Mouse (Mus musculus): ENCODE results near the gene Atp6v1e2. TPM values are rescaled to one million over a fixed set of nuclear protein-coding genes. Genes with fewer than 3 reads are reported as not detected.

The Atp6v1e2 gene
- not detected in 2 replicates for total RNA-seq (2023)

GRCm38 (mm10) chr17:86947840-86948796 lies at the start of gene Atp6v1e2:
Gene Atp6v1e2 (minus strand): TSS chr17:86947897.

GRCm38 (mm10) chr17:86962894-86963585 lies 15.3 kb upstream of the Atp6v1e2 start, which contains the start of gene Rhoq:
Gene Rhoq (plus strand): TSS chr17:86963082.

GRCm38 (mm10) chr17:86917048-86917447 lies 30.6 kb downstream of the Atp6v1e2 start, which contains the start of gene Tmem247:
Gene Tmem247 (plus strand): TSS chr17:86917348.

Other genes starting within 250 kb of the Atp6v1e2 start
- 0.47 and 0.50 TPM in 2 replicates for gene Epas1, start 194.2 kb downstream of the Atp6v1e2 start, total RNA-seq (2023)
- gene Tmem247, start 30.5 kb downstream of the Atp6v1e2 start, total RNA-seq (2023), result not detected in 2 replicates
- gene Rhoq, start 15.2 kb upstream of the Atp6v1e2 start, total RNA-seq (2023), result 6.3 and 8.4 TPM in 2 replicates
- 5.6 and 6.3 TPM in 2 replicates for gene Pigf, start 77.5 kb upstream of the Atp6v1e2 start, total RNA-seq (2023)
- gene Cript, start 77.7 kb upstream of the Atp6v1e2 start, total RNA-seq (2023), result 83.7 and 87.8 TPM in 2 replicates
- 5.5 and 9.4 TPM in 2 replicates for gene Socs5, start 159.8 kb upstream of the Atp6v1e2 start, total RNA-seq (2023)

All from neutrophil, adult 65 days (primary cell).